Mouse (Mus musculus) left cerebral cortex, postnatal 4 days (tissue): ENCODE results near the gene Adamts14. TPM values are rescaled to one million over a fixed set of nuclear protein-coding genes. Genes with fewer than 3 reads are reported as not detected.

Experiments used
- DNase-seq: peaks from one replicate; pipeline ENCODE4 v3.0.0-alpha.2; 2022
- intact Hi-C: fragments of 180-260 bp; cut with DNase I; formaldehyde crosslinking; loops from one replicate; pipeline ENCODE4 v1.15.1; 2025
- total RNA-seq, 2 experiments: library from RNA; stranded (reverse); gene quantifications; 2 replicates each; pipeline ENCODE4 v1.2.3; 2021

Adamts14 gene
- total RNA-seq, result 1 to 10 TPM; 1.0 to 1.5 TPM

DNA sequence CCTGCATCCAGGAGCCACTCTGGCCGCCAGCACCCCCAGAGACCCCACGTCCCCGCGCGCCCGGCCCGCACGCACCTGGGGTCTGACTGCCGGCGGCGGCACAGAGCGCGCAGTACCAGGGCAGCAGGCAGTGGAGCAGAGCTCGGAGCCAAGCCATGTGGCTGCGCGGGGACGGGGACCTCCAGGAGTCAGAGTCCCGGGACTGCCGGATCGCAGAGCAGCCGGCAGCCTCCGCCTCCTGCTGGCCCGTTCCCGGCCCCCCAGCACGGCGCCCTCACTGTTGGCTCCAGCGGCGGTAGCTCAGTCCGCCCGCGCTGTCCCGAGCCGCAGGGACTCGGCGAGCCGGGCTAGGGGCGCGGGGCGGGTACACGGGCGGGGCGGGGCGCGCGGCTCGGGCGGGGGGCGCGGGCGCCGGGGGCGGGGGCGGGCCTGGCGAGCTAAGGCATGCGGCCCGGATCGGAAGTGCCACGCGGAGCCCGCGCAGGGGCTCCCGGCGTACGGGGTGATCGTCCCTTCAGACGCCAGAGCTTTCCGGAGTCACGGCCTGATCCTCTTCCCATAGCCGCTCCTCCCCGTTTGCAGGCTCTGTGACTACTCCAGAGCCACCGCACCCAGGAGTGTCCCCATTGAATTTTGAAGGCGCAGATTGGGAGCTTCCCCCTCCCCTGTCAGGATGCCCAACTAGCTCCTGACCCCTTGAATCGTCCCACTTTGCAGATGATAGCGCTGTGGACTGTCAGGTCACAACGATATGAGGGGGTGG lies at the start of gene Adamts14:
Gene Adamts14 (minus strand): TSS at position 358 of the 763 bp plus-strand sequence.
- peak; percentile 45 for DNase-seq
- intact Hi-C loops, result no loop called here

DNA sequence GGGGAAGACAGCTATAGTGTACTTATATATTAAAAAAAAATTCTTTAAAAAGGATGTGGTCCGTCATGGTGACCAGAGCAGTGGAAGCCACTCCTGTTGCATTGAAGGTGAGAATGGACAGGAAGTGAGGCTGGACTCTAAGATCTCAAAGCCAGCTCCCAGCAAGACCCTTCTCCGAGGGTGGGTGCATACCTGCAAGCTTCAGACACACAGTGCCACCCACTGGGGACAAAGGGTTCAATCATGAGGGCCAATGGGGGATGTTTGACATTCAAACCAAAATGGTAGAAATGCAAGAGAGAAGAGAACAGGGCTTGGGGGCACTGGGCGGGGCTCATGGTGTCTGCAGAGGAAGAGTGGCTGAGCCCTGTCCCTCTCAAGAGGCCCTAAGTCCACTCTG lies 45.3 kb upstream of the Adamts14 start:
- intact Hi-C loops, result no loop called here
- no peak for DNase-seq

DNA sequence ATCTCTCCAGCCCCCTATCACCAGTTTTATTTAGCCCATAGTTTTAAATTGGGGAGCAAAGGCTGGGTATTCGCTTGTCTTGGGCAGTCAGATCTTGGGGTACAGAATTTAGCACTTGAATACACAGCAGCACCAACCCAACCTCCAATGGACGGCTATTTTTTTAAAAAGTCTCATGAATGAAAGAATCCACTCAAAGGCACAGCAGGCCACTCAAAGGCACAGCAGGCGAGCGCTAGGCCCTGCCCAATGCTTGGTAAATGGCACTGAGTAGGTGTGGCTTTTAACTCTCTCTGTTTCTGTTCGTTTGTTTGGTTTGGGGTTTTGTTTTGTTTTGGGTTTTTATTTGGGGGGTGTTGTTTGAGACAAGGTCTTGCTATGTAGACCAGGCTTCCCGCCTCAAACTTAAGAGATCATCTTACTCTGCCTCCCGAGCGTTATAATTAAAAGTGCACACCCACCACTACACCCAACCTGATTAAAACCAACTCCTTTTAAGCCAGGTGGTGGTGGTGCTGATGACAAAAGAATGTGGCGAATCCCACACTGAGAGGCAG lies 42.2 kb upstream of the Adamts14 start:
- intact Hi-C loops, result no loop called here
- DNase-seq, result no peak

DNA sequence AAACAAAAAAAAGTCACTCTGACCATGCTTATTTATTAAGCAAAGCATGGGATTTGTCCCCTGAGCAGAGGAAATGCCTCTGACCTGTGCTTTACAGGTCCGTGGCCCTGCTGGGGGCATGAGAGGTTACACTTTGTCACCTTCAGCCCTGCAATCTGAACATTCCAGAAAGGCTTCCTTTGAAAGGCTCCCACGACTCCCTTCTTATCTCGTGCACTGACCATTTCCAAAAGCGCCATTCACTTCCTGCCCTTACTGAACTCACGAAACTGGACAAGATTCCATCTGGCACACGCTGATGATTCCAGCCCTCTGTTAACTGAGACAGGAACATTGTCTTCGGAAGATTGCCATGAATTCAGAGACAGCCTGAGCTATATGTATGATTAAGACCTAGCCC lies 40.5 kb upstream of the Adamts14 start:
- intact Hi-C loops, result no loop called here
- DNase-seq, result no peak

DNA sequence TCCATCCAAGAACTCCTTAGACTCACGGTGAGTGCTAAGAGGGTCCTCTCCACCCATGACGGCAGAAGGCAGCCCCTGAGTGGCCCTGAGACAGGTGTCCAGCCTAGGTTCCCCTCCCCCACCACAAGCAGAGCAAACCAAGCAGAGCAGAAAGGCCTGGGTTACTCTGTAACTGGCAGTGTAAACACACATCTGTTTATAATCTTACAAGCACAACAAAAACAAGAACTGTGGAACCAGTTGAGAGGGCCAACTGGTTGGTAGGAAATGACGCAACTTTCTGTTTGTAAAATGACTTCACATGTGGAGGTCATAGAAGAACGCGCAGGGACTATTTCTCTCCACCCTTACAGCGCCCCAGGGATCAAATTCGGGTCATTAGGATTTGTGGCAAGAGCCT lies 39.5 kb upstream of the Adamts14 start:
- no peak for DNase-seq
- intact Hi-C loops, result no loop called here

DNA sequence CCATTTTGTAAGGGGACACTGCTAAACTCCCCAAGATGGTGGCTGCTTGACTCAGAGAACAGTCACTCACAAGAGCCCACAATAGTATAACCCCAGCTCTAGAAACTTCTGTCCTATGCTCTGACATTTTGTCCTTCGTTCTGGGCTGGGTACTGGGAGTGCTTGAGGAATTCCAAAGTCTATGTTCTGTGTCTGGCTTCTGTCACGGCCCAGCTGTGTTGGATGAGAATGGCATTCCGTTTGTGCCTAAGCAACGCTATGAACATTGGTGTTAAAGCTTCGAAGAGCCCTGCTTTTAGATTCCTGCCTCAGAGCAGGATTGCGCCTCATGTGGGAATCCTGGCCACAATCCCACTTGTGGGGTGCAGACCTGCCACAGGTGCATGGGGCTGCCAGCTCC lies 38.9 kb upstream of the Adamts14 start:
- intact Hi-C loops, result no loop called here
- DNase-seq, result no peak

DNA sequence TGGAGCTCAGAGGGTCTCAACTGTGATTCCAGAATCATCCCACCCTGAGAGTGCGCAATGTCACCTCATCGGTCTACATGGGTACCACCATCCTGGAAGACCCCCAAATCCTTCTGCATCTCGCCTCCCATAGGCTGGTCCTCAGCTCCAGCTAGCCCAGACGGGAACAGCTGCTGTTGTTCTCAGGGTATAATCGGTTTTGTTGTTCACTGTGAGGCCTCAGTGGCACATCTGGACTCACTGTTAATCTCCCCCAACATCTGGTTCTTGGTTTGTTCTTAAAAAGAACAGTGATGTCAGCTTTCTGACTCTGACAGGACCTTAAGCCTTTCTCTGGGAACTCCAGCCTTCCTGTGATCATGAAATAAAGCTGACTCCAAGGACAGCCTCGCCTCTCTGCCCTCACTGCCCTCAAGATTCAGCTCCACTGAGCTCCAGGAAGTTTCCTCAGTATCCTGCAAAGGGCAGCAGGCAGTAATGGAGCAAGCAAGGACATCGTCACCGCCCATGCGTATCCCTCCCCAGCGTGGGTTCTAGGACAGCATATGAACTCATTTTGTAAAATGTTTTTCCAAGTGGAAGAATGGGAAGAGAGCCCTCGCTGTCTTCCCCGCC lies 35.6 kb upstream of the Adamts14 start:
- intact Hi-C loops, result no loop called here
- no peak for DNase-seq

DNA sequence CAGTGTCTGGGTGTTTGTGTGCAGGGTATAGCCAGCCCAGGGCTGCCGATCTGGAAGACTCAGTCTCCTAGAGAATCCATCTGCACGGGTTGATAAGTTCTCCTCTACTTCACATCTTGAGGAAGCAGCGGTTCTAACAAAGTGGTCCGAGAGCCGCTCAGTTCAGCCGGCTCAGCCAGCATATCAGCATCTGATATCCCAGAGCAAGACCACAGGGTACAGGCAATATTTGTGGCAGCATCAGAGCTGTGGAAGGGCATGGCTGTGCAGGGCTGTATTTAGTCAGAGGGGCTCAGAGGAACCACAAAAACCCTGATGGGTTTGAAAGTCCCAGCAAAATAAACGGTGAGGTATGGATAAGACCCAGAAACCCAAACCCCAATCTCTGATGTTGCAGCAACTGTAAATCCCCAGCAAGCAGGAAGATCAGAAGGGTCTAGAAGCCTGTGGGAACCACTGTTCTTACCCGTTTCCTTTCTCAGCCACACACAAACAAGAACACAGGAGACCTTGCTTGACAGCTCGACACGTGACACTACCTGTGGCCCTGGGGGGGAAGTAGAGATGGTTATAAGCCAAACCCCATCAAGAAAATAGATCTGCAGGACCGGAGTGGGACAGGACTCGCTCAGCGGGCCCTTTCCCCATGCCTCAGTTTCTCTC lies 32.8 kb upstream of the Adamts14 start:
- intact Hi-C loops, result no loop called here

DNA sequence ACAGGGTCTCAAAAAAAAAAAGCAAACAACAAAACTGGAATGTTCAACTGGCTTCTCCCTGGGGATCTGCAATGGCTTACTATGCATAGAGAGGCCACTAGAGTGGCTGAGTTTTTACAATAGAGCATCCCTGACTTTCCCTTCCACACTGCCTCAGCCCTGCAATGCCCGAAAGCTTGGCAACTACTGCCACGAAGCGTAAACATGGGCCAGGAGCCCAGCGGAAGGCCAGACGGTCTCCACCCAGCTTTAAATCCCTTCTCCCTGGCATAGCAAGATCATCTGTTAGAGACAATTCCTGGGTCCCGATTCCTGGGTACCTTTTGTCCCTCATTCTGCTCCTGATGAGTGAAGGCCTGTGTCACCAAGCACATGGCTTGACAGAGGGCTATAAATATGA lies 30.8 kb upstream of the Adamts14 start:
- DNase-seq, result peak; percentile 59
- intact Hi-C loops, result no loop called here

More for the DNA sequence above, 32.8 kb upstream of the Adamts14 start:
- no peak for DNase-seq

DNA sequence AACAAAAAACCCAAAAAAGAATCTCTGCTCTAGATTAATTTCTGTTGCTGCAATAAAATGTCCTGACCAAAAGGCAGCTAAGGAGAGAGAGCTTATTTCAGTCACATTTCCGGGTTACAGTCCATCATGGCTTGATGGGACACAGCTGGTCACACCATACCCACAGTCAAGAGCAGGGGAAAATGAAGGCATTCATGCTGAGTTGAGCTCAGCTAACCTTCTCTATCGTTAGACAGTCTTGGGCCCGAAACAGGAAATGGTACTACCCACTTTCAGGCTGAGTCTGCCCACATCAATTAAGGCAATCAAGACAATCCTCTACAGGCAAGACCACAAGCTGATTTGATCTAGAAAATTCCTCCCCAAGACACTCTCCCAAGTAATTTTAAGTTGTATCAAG lies 27.8 kb upstream of the Adamts14 start:
- intact Hi-C loops, result no loop called here
- no peak for DNase-seq

DNA sequence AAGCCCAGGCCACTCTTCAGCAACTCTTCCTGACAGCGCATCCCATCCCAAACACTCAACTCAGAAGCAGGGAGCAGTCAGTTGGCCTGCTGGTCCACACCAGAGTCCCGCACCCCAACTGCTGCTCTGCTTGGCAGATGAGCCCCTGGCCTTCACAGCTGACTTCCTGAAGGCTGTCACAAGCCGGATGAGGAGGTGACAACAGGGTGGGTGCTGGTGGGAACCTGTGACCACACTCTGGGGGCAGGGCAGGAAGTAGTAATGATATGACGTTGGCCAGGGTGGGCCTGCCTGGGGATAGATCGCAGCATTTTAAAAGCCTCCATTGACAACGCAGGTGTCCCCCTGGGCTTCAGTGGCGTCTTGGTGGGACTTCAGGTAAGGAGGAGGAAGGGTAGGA lies 24.2 kb upstream of the Adamts14 start, which contains the start of gene Prf1:
Gene Prf1 (plus strand): TSS at position 357 of the 400 bp plus-strand sequence.
- intact Hi-C loops, result no loop called here
- DNase-seq, result no peak

DNA sequence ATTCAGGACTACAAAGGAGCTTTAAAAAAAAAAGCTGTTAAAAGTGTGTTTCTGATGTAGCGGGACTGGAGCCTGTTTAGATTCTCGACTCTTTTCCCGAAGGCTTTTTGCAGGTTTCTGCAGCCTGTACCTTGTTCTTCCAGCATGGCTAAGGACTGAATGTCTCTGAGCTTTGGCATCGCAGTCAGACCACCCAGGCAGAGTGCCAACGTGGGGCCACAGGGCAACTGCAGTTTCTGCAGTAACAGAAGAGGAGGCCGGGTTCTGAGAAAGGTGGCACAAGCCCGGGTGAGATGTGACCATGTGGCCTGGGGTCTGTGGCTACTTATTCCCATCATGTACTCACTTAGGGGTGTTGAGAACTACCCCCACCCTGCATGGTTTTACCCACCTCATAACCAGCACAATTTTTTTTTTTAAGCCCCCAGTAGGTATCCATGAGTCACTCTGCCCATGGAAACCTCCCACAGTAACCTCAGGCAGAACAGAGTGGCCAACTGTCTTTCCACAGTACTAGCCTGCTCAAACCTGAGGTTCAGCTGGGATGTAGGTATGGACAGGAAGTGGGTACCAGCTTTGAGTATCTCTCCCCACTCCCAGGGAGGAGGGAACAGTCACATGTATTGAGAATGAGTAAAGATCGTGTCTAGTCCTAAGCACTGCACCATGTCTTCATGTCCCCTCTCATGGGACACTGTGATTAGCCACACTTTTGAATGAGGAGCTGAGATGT lies 23.6 kb upstream of the Adamts14 start:
- peak; percentile 56 for DNase-seq
- intact Hi-C loops, result no loop called here

DNA sequence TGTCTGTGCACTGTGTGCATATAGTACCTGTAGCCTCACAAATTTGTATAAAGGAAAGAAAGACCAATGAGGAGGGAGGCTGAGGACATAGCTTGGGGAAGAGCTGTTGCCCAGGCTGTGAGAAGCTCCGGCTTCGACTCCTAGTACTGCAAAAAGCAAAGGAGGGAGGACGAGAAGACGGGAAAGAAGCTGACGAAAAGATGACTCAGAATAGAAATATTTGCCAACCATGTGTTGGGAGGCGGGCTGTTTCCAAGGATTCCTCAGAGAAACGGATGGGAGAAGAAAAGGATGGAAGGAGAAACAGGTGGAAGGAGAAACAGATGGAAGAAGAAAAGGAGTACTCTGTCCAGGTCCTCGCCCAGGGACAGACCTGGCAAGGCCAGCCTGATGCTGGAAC lies 21.0 kb upstream of the Adamts14 start:
- DNase-seq, result no peak
- intact Hi-C loops, result no loop called here

DNA sequence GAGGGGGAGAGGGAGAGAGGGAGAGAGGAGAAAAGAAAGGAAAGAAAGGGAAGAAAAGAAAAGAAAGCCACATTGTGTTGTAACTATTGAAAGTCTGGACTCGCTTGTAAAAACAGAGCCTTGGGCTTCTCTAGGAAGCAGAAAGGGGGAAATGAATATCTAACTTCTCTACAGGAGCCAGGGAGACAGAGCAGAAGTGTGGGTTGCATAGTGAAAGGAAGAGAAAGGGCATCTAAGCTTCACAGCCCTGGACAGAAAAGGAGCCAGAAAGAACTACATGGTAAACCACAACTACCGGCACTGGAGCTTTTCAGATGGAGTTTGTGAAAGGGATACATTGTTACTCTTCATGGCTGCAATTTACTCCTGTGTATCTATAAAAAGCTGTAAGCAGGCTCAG lies 17.2 kb upstream of the Adamts14 start:
- intact Hi-C loops, result no loop called here
- no peak for DNase-seq

DNA sequence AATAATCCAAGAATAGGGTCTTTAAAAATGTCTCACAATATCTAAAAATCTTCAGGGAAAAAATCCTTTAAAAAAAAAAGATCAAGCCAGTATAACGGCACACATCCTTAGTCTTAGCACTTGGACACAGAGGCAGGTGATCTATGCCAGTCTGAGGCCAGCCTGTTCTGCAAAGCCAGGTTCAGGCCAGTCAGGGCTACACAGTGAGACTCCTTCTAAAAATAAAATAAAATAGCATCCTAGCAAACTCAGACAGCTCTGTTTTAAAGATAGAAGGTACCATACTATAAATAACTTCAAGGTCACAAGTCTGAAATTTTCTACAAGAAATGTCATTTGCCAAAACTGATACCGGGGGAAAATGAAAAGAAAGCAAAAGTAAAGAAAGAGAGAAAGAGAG lies 16.8 kb upstream of the Adamts14 start:
- DNase-seq, result no peak
- intact Hi-C loops, result no loop called here

DNA sequence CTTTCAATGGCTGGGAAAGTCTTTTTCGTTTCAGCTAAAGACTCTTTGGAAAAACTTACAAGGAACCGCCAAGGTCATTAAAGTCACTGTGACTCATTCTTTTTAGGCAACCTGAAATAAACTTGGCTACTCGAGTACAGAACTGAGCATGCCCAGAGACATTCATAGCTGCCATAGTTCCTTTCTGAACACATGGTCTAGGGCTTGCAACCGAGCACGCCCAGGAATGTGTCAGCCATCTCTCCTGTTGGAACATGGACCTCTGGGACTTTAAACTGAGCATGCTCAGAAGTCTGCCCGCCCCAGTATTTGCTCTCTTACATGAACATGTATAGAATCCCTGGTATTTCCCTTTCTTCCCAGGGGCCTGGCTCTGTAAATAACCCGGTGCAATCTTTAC lies 13.0 kb upstream of the Adamts14 start:
- intact Hi-C loops, result no loop called here
- DNase-seq, result no peak

DNA sequence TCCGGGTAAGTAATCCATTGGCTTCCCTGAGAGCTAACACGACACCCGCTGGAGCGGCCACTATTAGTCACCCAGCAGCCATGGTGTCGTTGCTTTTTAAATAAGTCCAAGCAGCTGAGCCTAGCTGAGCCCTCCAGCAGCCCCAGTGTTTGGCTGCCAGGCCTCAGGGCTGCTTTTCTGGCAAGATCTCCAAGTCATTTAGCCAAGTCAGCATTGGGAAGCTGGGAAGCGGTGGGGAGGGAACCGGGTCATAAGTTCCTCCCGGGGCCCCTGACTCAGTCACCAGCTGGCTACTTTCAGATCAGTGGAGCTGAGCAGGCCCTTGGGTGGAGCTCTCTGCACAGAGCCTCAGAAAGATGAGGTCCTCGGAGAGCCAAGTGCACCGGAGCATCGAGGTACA lies 12.0 kb upstream of the Adamts14 start:
- intact Hi-C loops, result no loop called here
- peak; percentile 81 for DNase-seq

DNA sequence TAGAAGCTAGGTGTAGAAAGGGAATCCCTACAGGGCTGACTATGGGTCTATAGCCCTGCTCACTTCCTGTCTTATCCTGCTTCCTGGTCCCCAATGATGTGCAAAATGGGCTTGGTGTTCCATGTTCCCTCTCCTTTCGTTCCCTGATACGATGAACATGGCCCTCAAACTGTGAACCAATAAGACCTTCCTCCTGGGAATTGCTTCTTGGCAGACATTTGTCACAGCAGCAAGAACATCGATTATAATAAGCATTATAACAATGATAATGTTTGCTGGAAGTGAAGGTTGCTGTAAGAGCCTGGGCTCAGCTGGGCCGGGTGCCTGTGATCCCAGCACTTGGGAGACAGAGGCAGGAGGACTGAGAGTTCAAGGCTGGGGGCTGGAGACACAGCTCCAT lies 11.1 kb upstream of the Adamts14 start:
- DNase-seq, result no peak
- intact Hi-C loops, result no loop called here

DNA sequence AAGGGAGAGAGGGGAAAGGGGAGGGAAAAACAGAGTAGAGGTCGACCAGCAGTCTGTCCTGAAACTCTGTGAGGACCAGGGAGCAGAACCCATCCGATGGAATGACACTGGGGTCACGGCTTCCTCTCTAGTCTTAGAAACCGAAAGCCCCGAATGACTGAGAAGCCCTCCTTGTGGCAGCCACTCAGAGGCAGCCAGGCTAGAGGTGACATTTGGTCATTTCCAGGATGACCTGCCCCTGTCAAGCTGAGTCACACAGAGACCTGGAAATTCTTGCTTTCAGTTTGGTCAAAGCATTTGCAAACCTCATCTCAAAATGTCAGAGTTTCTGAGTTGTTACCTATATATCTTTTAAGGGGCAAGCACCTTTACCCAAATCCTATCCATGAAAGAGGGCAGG lies 7.9 kb upstream of the Adamts14 start:
- no peak for DNase-seq
- intact Hi-C loops, result no loop called here

DNA sequence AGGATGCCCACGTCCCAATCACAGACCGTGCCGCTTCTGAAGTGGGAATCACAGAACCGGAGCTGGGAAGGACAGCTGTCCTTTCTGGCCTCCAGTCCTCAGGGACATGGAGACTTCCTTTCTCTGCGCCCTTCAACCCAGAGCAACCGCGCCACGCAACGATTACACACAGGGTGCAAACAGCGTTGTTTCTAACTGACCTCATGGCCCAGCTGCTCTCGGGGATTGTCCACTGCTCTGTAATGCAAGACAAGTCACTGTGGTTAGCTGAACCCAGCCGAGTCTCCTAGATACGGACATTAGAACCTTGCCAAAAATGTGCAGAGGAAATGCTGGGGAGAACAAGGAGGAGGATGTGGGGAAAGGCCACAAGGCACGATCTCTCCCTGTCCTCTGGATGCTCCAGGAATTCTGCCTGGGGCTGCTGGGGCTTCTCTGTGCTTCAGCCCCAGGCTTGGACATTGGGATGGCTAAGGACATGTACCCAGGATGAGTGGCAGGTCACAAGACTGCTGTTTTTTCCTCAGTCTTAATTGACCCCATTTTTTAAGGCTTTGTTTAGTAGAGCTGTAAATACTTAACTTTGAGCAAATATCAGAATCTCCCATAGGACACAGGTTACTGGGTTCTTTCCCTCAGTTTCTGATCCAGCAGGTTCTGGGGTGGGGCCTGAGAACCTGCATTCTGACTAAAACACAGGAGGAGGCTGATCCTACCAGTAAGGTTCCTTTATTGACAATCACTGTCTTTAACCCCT lies 4.9 kb upstream of the Adamts14 start:
- intact Hi-C loops, result no loop called here

More for the DNA sequence above, 4.9 kb upstream of the Adamts14 start:
- peak; percentile 51 for DNase-seq
